Mouse (Mus musculus): ENCODE measurements around the gene Sgsh. TPM values are rescaled to one million over a fixed set of nuclear protein-coding genes. Genes with fewer than 3 reads are reported as not detected.
A peak's percentile ranks its signal among the peaks of the same experiment; 100 is the strongest.

The Sgsh gene
- polyA plus RNA-seq, 2 experiments = 8.7 to 9.8 TPM

- 76% methylated on average over 6 of the region's 6 CpGs for WGBS
- no peak for DNase-seq (ENCODE audit: low spot score)
- ATAC-seq (ENCODE audit: low FRiP score, low read depth) = no peak
- H3K27ac ChIP-seq (replicated peaks; ENCODE audit: low read depth, low read length) = no peak overlapping the region
- H3K27me3 ChIP-seq (ENCODE audit: control insufficient read depth, insufficient read depth, low read length) = no peaks in the 10 kb centered on the region
- no peak overlapping the region for H3K4me2 ChIP-seq (replicated peaks; ENCODE audit: low read depth, low read length, severe bottlenecking)
- peaks cover 24% of the 10 kb centered on the region for H3K36me3 ChIP-seq (ENCODE audit: control insufficient read depth, insufficient read depth, low read length)
- no peak overlapping the region for H3K9ac ChIP-seq (ENCODE audit: low read depth, low read length, severe bottlenecking)
- H3K4me3 ChIP-seq (replicated peaks; ENCODE audit: low read length) = no peak overlapping the region
- H3K4me1 ChIP-seq (ENCODE audit: control insufficient read depth, insufficient read depth, low read length) = no peaks in the 10 kb centered on the region
- H3K9me3 ChIP-seq (ENCODE audit: control insufficient read depth, low read length) = no peaks in the 10 kb centered on the region
- no peak for TF ChIP-seq POLR2A (IDR thresholded peaks at IDR 0.05; ENCODE audit: borderline replicate concordance, extremely low read depth, insufficient read depth, insufficient read length)
These were observed 20.1 kb upstream of the Sgsh start for GRCm38 (mm10) chr11:119375425-119375824.

- ATAC-seq (ENCODE audit: low FRiP score, low read depth) = peak; percentile 87
- 35% methylated on average over 11 of the region's 11 CpGs for WGBS
- Histone ChIP-seq H3K36me3 (ENCODE audit: control insufficient read depth, insufficient read depth, low read length) (peaks cover 39% of the 10 kb centered on the region), H3K4me3 (replicated peaks; ENCODE audit: low read length) (no peak overlapping the region), H3K9me3 (ENCODE audit: control insufficient read depth, low read length) (no peaks in the 10 kb centered on the region), H3K4me2 (replicated peaks; ENCODE audit: low read depth, low read length, severe bottlenecking) (no peak overlapping the region), H3K27ac (replicated peaks; ENCODE audit: low read depth, low read length) (no peak overlapping the region), H3K4me1 (ENCODE audit: control insufficient read depth, insufficient read depth, low read length) (no peaks in the 10 kb centered on the region), H3K27me3 (ENCODE audit: control insufficient read depth, insufficient read depth, low read length) (no peaks in the 10 kb centered on the region), H3K9ac (ENCODE audit: low read depth, low read length, severe bottlenecking) (no peak overlapping the region)
- peak; percentile 68 for DNase-seq (ENCODE audit: low spot score)
- no peak for TF ChIP-seq POLR2A (IDR thresholded peaks at IDR 0.05; ENCODE audit: borderline replicate concordance, extremely low read depth, insufficient read depth, insufficient read length)
These were observed 8.3 kb upstream of the Sgsh start for GRCm38 (mm10) chr11:119363534-119364145.

- Histone ChIP-seq H3K27ac (replicated peaks; ENCODE audit: low read depth, low read length) (no peak overlapping the region), H3K27me3 (ENCODE audit: control insufficient read depth, insufficient read depth, low read length) (no peaks in the 10 kb centered on the region), H3K9me3 (ENCODE audit: control insufficient read depth, low read length) (no peaks in the 10 kb centered on the region), H3K4me3 (replicated peaks; ENCODE audit: low read length) (no peak overlapping the region), H3K36me3 (ENCODE audit: control insufficient read depth, insufficient read depth, low read length) (peaks cover 41% of the 10 kb centered on the region), H3K9ac (ENCODE audit: low read depth, low read length, severe bottlenecking) (no peak overlapping the region), H3K4me2 (replicated peaks; ENCODE audit: low read depth, low read length, severe bottlenecking) (no peak overlapping the region), H3K4me1 (ENCODE audit: control insufficient read depth, insufficient read depth, low read length) (no peaks in the 10 kb centered on the region)
- ATAC-seq (ENCODE audit: low FRiP score, low read depth) = no peak
- no peak for TF ChIP-seq POLR2A (IDR thresholded peaks at IDR 0.05; ENCODE audit: borderline replicate concordance, extremely low read depth, insufficient read depth, insufficient read length)
- DNase-seq (ENCODE audit: low spot score) = no peak
- 41% methylated on average over 11 of the region's 11 CpGs for WGBS
These were observed 7.6 kb upstream of the Sgsh start for GRCm38 (mm10) chr11:119362769-119363533.

GRCm38 (mm10) chr11:119359089-119359488 is 3.8 kb upstream of the Sgsh start:
- Histone ChIP-seq H3K4me1 (ENCODE audit: control insufficient read depth, insufficient read depth, low read length) (peaks cover 9% of the 10 kb centered on the region), H3K4me2 (replicated peaks; ENCODE audit: low read depth, low read length, severe bottlenecking) (no peak overlapping the region), H3K27ac (replicated peaks; ENCODE audit: low read depth, low read length) (no peak overlapping the region), H3K9me3 (ENCODE audit: control insufficient read depth, low read length) (no peaks in the 10 kb centered on the region), H3K27me3 (ENCODE audit: control insufficient read depth, insufficient read depth, low read length) (no peaks in the 10 kb centered on the region), H3K4me3 (replicated peaks; ENCODE audit: low read length) (no peak overlapping the region), H3K9ac (ENCODE audit: low read depth, low read length, severe bottlenecking) (no peak overlapping the region), H3K36me3 (ENCODE audit: control insufficient read depth, insufficient read depth, low read length) (peaks cover 33% of the 10 kb centered on the region)
- DNase-seq (ENCODE audit: low spot score) = no peak
- TF ChIP-seq POLR2A (IDR thresholded peaks at IDR 0.05; ENCODE audit: borderline replicate concordance, extremely low read depth, insufficient read depth, insufficient read length) = no peak
- no peak for ATAC-seq (ENCODE audit: low FRiP score, low read depth)
- WGBS = 90% methylated on average over 10 of the region's 10 CpGs

- H3K9me3 ChIP-seq (ENCODE audit: control insufficient read depth, low read length) = no peaks in the 10 kb centered on the region
- WGBS = 5% methylated on average over 23 of the region's 23 CpGs
- H3K4me2 ChIP-seq (replicated peaks; ENCODE audit: low read depth, low read length, severe bottlenecking) = peak overlapping the region; percentile 90
- H3K9ac ChIP-seq (ENCODE audit: low read depth, low read length, severe bottlenecking) = peak overlapping the region; percentile 81
- DNase-seq (ENCODE audit: low spot score) (no peak), ATAC-seq (ENCODE audit: low FRiP score, low read depth) (peak; percentile 41)
- TF ChIP-seq POLR2A (IDR thresholded peaks at IDR 0.05; ENCODE audit: borderline replicate concordance, extremely low read depth, insufficient read depth, insufficient read length) = no peak
- H3K27me3 ChIP-seq (ENCODE audit: control insufficient read depth, insufficient read depth, low read length) = no peaks in the 10 kb centered on the region
- no peak overlapping the region; the same call in 1 of the 2 replicates for H3K27ac ChIP-seq (replicated peaks; ENCODE audit: low read depth, low read length)
- H3K36me3 ChIP-seq (ENCODE audit: control insufficient read depth, insufficient read depth, low read length) = peaks cover 12% of the 10 kb centered on the region
- H3K4me1 ChIP-seq (ENCODE audit: control insufficient read depth, insufficient read depth, low read length) = peaks cover 9% of the 10 kb centered on the region
- H3K4me3 ChIP-seq (replicated peaks; ENCODE audit: low read length) = peak overlapping the region; percentile 68
These were observed 416 bp downstream of the Sgsh start for GRCm38 (mm10) chr11:119354798-119355442.
